Mouse (Mus musculus): ENCODE data around the gene Crybb1.

GRCm38 (mm10) chr5:112272934-112273333, 17.3 kb downstream of the Crybb1 start:
- TF ChIP-seq CTCF (IDR thresholded peaks at IDR 0.05; ENCODE audit: control insufficient read depth, insufficient read depth, insufficient read length): no peak
- no peak for TF ChIP-seq MYOD1 (IDR thresholded peaks at IDR 0.05; ENCODE audit: control insufficient read depth, insufficient read length, low read depth)

Measured in C2C12 (cell line).